Mouse (Mus musculus): ENCODE measurements at regions not wholly inside any gene's neighbourhood (a gene's known extent, or its start where the extent isn't known, plus 50 kb on each side); places are given as distances from the start of the nearest gene placed in this dataset.

DNA sequence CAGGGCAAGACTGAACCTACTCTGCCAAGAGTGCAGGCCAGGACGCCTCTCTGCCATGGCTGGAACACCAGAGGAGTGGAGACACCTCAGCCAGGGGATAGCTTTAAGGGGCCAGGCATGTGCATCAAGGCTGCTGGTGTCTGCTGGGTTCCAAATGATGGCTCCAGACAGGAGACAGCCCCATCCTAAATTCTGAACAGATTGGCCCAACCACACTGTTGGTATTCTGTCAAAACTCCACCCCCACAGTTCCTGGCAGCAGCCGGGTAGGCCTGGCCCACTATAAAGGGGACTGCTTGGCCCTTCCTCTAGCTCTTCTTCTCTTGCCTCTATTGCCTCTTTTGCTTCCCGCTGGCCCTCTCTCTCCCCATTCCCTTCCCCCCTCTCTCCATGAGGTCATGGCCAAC lies 60.3 kb upstream of the Foxk1 start:
- WGBS, result 60% methylated on average over 3 of the region's 3 CpGs
- H3K4me2 ChIP-seq, result no peak overlapping the region

GRCm38 (mm10) chr5:142346454-142346853 lies 54.8 kb upstream of the Foxk1 start:
- DNase-seq (ENCODE audit: low spot score) (no peak), ATAC-seq (replicated peaks; ENCODE audit: low FRiP score) (no peak)
- Histone ChIP-seq H3K27me3 (replicated peaks; ENCODE audit: control insufficient read depth, insufficient read depth, low read length) (no peaks in the 10 kb centered on the region), H3K27ac (ENCODE audit: low read depth, low read length) (no peak overlapping the region), H3K4me3 (ENCODE audit: low read depth, low read length) (no peak overlapping the region), H3K9ac (ENCODE audit: low read depth, low read length) (no peak overlapping the region), H3K9me3 (ENCODE audit: control insufficient read depth, low read length) (no peaks in the 10 kb centered on the region), H3K4me2 (no peak overlapping the region), H3K4me1 (replicated peaks; ENCODE audit: control insufficient read depth, insufficient read depth, low read length) (no peaks in the 10 kb centered on the region), H3K36me3 (ENCODE audit: control insufficient read depth, insufficient read depth, low read length) (no peaks in the 10 kb centered on the region)
- WGBS, result 89% methylated on average over 1 of the region's 1 CpGs

More for the DNA sequence above, 60.3 kb upstream of the Foxk1 start:
- ATAC-seq (replicated peaks; ENCODE audit: low FRiP score), result no peak
- no peaks in the 10 kb centered on the region for H3K9me3 ChIP-seq (ENCODE audit: control insufficient read depth, low read length)
- H3K27ac ChIP-seq (ENCODE audit: low read depth, low read length), result no peak overlapping the region
- H3K9ac ChIP-seq (ENCODE audit: low read depth, low read length), result no peak overlapping the region
- no peak overlapping the region for H3K4me3 ChIP-seq (ENCODE audit: low read depth, low read length)
- no peaks in the 10 kb centered on the region for H3K4me1 ChIP-seq (replicated peaks; ENCODE audit: control insufficient read depth, insufficient read depth, low read length)
- H3K27me3 ChIP-seq (replicated peaks; ENCODE audit: control insufficient read depth, insufficient read depth, low read length), result no peaks in the 10 kb centered on the region
- DNase-seq (ENCODE audit: low spot score), result no peak
- no peaks in the 10 kb centered on the region for H3K36me3 ChIP-seq (ENCODE audit: control insufficient read depth, insufficient read depth, low read length)

DNA sequence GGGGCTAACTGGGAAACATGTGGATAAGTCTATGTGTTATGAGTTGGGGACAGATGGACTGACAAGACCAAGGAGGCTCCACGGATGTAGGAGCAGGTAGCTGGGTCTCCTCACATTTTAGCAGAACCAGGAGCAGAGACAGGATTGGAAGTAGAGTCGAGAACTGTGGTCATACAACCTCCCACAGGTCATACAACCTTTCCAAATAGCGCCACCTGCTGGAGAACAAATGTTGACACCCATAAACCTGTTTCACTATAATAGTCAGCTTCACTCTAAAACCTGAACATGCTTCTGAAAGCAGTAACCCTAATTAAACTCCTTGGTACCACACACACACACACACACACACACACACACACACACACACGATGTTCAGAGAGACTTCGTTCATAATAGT lies 50.7 kb upstream of the Foxk1 start:
- Histone ChIP-seq H3K27ac (ENCODE audit: low read depth, low read length) (no peak overlapping the region), H3K4me3 (ENCODE audit: low read depth, low read length) (no peak overlapping the region), H3K27me3 (replicated peaks; ENCODE audit: control insufficient read depth, insufficient read depth, low read length) (no peaks in the 10 kb centered on the region), H3K4me2 (no peak overlapping the region), H3K9me3 (ENCODE audit: control insufficient read depth, low read length) (no peaks in the 10 kb centered on the region), H3K36me3 (ENCODE audit: control insufficient read depth, insufficient read depth, low read length) (no peaks in the 10 kb centered on the region), H3K9ac (ENCODE audit: low read depth, low read length) (no peak overlapping the region), H3K4me1 (replicated peaks; ENCODE audit: control insufficient read depth, insufficient read depth, low read length) (no peaks in the 10 kb centered on the region)
- DNase-seq (ENCODE audit: low spot score), result no peak
- WGBS, result 44% methylated on average over 5 of the region's 5 CpGs
- ATAC-seq (replicated peaks; ENCODE audit: low FRiP score), result no peak

Measured in liver, embryonic 11.5 days (tissue).